Mouse (Mus musculus): ENCODE results near the gene Coq8a.
A peak's percentile ranks its signal among the peaks of the same experiment; 100 is the strongest.

Gene Coq8a

GRCm38 (mm10) chr1:180199715-180200050 is 281 bp upstream of the Coq8a start:
- DNase-seq (ENCODE audit: low read depth in 1 of 2, low spot score in 2 of 2) = no peak

- no peak for DNase-seq (ENCODE audit: low read depth in 1 of 2, low spot score in 2 of 2)
Observed at GRCm38 (mm10) chr1:180197956-180198355, 1.4 kb downstream of the Coq8a start.

- DNase-seq (ENCODE audit: low read depth in 1 of 2, low spot score in 2 of 2) = no peak
Observed at GRCm38 (mm10) chr1:180196508-180196907, 2.9 kb downstream of the Coq8a start.

- DNase-seq (ENCODE audit: low read depth in 1 of 2, low spot score in 2 of 2) = peak; percentile 91 to 95
Observed at GRCm38 (mm10) chr1:180195703-180196381, 3.6 kb downstream of the Coq8a start.

GRCm38 (mm10) chr1:180194781-180195471 is 4.5 kb downstream of the Coq8a start:
- DNase-seq (ENCODE audit: low read depth in 1 of 2, low spot score in 2 of 2) = no peak

- no peak for DNase-seq (ENCODE audit: low read depth in 1 of 2, low spot score in 2 of 2)
Observed at GRCm38 (mm10) chr1:180194048-180194447, 5.4 kb downstream of the Coq8a start.

GRCm38 (mm10) chr1:180193391-180193935 is 5.9 kb downstream of the Coq8a start:
- no peak for DNase-seq (ENCODE audit: low read depth in 1 of 2, low spot score in 2 of 2)

GRCm38 (mm10) chr1:180192866-180193265 is 6.5 kb downstream of the Coq8a start:
- no peak for DNase-seq (ENCODE audit: low read depth in 1 of 2, low spot score in 2 of 2)

GRCm38 (mm10) chr1:180191651-180192220 is 7.7 kb downstream of the Coq8a start:
- no peak for DNase-seq (ENCODE audit: low read depth in 1 of 2, low spot score in 2 of 2)

GRCm38 (mm10) chr1:180191112-180191511 is 8.3 kb downstream of the Coq8a start:
- no peak for DNase-seq (ENCODE audit: low read depth in 1 of 2, low spot score in 2 of 2)

GRCm38 (mm10) chr1:180188951-180189350 is 10.5 kb downstream of the Coq8a start:
- DNase-seq (ENCODE audit: low read depth in 1 of 2, low spot score in 2 of 2) = no peak

- no peak for DNase-seq (ENCODE audit: low read depth in 1 of 2, low spot score in 2 of 2)
Observed at GRCm38 (mm10) chr1:180186371-180186770, 13.0 kb downstream of the Coq8a start.

GRCm38 (mm10) chr1:180185877-180186276 is 13.5 kb downstream of the Coq8a start:
- no peak for DNase-seq (ENCODE audit: low read depth in 1 of 2, low spot score in 2 of 2)

GRCm38 (mm10) chr1:180184768-180185167 is 14.6 kb downstream of the Coq8a start:
- DNase-seq (ENCODE audit: low read depth in 1 of 2, low spot score in 2 of 2) = no peak

GRCm38 (mm10) chr1:180183525-180184159 is 15.8 kb downstream of the Coq8a start:
- DNase-seq (ENCODE audit: low read depth in 1 of 2, low spot score in 2 of 2) = no peak

GRCm38 (mm10) chr1:180182731-180183130 is 16.7 kb downstream of the Coq8a start:
- DNase-seq (ENCODE audit: low read depth in 1 of 2, low spot score in 2 of 2) = no peak

GRCm38 (mm10) chr1:180181966-180182319 is 17.5 kb downstream of the Coq8a start:
- DNase-seq (ENCODE audit: low read depth in 1 of 2, low spot score in 2 of 2) = no peak

- no peak for DNase-seq (ENCODE audit: low read depth in 1 of 2, low spot score in 2 of 2)
Observed at GRCm38 (mm10) chr1:180181304-180181965, 18.0 kb downstream of the Coq8a start.

GRCm38 (mm10) chr1:180179840-180180239 is 19.6 kb downstream of the Coq8a start:
- DNase-seq (ENCODE audit: low read depth in 1 of 2, low spot score in 2 of 2) = no peak

- DNase-seq (ENCODE audit: low read depth in 1 of 2, low spot score in 2 of 2) = no peak
Observed at GRCm38 (mm10) chr1:180179100-180179499, 20.3 kb downstream of the Coq8a start.

- DNase-seq (ENCODE audit: low read depth in 1 of 2, low spot score in 2 of 2) = no peak
Observed at GRCm38 (mm10) chr1:180178340-180178739, 21.1 kb downstream of the Coq8a start.

Data from monocyte, adult 2 months (primary cell).